Mouse (Mus musculus): ENCODE results near the gene Slirp.

GRCm38 (mm10) chr12:87426354-87427031, 17.2 kb upstream of the Slirp start:
- no peak for TF ChIP-seq CTCF (IDR thresholded peaks at IDR 0.05)
- no peak for TF ChIP-seq EP300 (IDR thresholded peaks at IDR 0.05)

Measured in lung, postnatal 0 days (tissue).